Mouse (Mus musculus) thymus, postnatal 25 days (tissue): ENCODE measurements around the gene Cntrl.

ENCODE experiments used
- DNase-seq: peaks from one replicate; pipeline ENCODE4 v3.0.0; 2022

The Cntrl gene

DNA sequence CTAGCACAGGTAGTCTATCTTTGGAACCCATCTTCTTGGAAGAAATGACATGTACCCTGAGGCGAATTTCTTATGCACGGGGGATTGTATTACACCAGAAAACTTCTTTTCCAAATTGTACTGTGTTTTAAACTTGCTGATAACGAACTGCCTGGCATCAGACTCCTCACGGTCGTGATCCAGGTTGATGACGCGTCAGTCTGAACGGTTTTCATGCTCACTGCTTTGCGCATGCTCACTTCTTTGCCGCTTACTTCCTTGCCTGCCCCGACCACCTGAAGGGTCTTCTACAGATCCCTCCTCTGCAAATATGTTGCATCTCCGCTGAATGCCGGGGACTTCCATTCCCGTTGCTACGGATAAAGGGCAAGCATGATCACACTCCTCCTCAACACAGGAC lies 115.0 kb downstream of the Cntrl start:
- no peak for DNase-seq

DNA sequence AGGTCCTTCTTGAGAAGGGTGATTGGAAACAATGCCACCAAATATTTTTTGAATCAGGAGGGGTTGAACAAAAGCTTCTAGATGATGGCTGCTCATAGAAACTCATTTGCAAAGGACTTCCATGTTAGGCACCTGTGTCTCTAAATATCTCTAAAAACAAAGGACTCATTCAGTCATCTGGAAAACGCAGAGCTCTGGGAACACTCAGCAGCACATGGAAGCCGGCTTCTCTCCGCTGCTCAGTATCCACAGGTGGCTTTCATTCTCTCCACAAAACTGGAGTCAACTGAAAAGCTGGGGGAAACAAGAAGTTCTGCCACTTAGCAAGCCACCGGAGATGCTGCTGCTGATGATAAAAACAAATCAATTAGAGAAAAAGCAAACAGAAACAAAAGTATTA lies 118.9 kb downstream of the Cntrl start:
- DNase-seq: no peak
